Mouse (Mus musculus): ENCODE measurements at regions not wholly inside any gene's neighbourhood (a gene's known extent, or its start where the extent isn't known, plus 50 kb on each side); places are given as distances from the start of the nearest gene placed in this dataset.

- no peak for DNase-seq
Observed at GRCm38 (mm10) chr4:94188354-94188753, 368.0 kb upstream of the Gm10306 start.

DNA sequence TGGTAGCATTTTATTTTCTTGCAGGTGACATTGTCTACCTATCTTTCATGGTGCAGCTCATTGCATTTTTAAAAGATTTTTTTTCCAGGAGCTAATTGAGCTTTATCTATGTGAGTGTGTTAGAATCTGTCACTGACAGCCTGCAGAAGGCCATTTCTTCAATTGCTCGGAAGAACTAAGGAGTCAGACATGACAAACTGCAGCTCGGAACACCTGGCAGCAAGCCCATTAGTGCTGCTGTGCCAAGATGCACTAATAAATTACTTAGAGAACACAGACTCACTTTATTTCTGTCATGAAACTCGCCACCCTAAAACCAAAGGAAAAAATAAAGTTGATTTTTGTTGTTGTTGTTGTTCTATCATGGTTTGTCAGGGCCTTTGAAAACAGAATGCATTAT is 367.5 kb upstream of the Gm10306 start:
- peak; percentile 57 for DNase-seq

- no peak for DNase-seq
Observed at GRCm38 (mm10) chr4:94190940-94191339, 365.4 kb upstream of the Gm10306 start.

DNA sequence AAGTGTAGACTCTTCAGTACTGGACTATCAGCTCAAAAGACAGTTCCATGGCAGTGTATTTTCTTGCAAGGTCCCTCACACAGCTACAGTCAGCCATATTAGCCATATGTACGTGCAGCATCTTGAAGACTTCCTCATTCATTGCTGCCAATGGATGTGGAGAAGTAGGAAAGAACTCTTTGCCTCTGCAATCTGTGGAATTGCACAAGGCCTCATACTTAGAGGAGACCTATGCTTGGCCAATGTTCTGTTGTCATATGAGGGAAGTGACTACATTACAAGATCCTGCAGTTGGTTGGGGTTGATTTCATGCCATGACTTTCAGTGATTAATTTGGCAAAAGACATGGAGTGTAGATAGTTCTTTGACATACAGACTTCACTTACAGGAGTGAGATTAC is 340.1 kb upstream of the Gm10306 start:
- no peak for DNase-seq

- no peak for DNase-seq
Observed at GRCm38 (mm10) chr4:94235650-94236206, 320.6 kb upstream of the Gm10306 start.

GRCm38 (mm10) chr4:94256026-94256425 is 300.3 kb upstream of the Gm10306 start:
- DNase-seq, result no peak

GRCm38 (mm10) chr4:94261136-94261535 is 295.2 kb upstream of the Gm10306 start:
- DNase-seq, result no peak

DNA sequence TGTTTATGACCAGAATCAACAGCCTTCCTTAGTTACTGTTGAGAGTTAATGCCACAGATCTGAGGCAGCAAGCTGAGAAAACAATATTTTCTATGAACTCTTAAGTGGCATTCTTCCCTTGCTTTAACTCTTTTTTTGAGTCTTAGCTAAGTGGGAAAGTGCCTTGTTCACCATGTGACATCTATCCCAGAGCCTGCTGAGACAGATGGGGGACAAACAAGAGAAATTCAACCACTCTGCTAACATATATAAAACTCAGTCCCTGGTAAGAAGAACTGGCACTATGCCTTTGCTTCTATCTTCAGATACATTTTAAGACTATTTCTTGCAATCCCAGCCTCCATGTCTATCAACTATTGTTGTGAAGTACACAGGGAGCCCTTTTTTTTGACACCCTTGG is 274.6 kb upstream of the Gm10306 start:
- no peak for DNase-seq

GRCm38 (mm10) chr4:94292150-94292549 is 264.2 kb upstream of the Gm10306 start:
- DNase-seq, result no peak

DNA sequence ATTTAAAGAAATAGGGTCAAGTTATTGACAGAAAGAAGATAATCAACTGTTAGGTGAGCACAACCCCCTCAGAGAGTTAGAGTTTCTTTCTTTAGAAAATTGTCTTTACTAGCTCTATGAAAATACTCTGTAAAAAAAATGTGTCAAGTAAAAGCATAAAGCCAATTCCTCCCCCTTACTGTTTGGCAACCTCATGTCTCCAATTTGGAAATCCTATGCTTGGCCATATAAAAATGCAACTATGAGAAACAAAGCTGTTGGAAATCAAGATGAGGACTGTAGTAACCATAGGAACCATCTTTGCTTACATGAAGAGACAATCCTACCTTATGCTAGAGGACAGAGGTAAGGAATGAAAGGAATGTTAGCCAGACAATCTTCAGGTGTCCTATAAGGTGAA is 239.0 kb upstream of the Gm10306 start:
- DNase-seq, result no peak

- DNase-seq, result no peak
Observed at GRCm38 (mm10) chr4:94326759-94327158, 229.6 kb upstream of the Gm10306 start.

DNA sequence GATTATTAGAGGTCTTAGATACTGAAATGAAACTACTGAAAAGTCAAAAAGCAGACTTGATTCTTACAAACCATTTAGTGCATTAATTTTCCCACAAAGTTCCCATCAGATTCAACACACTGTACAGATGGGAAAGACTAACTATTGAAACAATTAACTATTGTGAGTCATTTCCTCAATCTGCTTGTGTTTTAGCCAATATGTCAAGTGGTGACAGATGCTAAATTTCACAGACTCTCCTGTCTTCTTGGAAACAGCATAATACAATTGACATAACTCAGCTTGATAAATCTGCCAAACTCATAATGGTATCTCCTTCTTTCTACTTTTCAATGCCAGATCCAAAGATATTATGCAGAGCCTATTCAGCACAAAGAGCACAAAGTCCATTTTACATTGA is 213.0 kb upstream of the Gm10306 start:
- DNase-seq, result no peak

GRCm38 (mm10) chr4:94349273-94349672 is 207.1 kb upstream of the Gm10306 start:
- DNase-seq, result no peak

DNA sequence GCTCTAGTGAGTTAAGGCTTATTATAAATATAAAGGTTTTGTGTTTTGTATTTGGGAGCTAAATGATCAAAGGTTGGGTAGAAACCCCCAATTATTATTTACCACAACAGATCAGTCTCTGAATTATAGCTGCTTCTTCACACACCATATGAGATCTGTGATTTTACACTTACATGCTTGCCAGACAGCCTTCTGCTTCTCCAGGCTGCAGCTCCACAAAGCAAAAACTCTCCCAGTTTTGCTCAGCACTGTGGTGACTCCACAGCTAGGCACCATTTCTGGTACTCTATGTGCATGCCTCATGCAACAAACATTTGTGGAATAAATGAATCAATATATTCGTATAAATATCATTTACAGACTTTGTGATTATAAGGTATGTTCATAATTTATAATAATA is 199.4 kb upstream of the Gm10306 start:
- DNase-seq, result no peak

DNA sequence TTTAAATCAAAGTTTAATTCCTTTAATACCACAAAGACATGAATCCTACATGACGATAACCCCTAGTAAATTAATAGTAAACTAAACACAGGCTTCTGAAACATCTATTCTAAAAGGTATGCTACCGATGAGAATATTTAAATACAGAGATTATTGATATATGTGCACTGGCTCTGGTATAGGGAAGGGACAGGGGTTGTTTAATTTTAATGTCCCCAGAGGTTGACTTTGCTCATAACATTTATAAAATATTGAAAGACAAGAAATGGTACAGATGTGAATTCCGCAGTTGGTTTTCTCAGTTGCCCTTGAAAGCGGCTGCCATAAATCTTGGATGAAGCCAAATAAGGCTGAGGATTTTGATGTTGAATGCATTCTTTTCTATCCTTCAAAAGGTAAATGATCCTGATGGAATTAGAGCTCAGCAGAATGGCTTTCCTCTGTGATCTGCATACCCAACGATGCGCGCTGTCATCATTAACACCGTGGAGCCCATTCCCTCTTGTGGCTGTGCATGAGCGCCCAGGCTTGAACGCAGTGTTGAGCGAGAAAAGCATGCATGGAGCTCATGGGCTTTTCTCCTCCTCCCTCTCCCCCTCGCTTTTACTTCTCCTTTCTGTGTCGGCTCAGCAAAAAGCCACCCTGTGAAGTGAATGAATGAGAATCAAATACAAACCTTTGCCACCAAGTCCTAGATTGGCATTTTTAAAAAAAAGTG is 195.4 kb upstream of the Gm10306 start:
- DNase-seq, result no peak

- no peak for DNase-seq
Observed at GRCm38 (mm10) chr4:94361528-94362217, 194.7 kb upstream of the Gm10306 start.

GRCm38 (mm10) chr4:94365375-94365774 is 191.0 kb upstream of the Gm10306 start:
- no peak for DNase-seq

DNA sequence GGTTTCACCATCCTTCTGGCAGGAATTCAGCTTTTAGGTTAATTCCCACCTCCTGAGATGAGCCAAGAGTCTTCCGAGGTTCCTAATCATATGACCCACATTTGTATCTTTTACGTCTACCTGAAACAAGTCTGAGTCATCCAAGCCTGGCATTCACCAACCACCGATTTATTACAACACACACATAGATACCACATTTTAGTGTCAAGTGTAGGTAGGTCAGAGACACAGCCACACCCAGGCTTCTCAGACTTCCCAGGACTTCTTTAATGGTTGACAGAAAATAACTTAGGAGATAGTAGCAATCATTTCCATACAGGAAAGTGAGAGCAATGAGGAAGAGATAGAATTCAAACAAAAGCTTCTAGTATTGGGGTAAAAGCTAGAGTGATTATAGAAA is 189.2 kb upstream of the Gm10306 start:
- no peak for DNase-seq

GRCm38 (mm10) chr4:94370981-94371380 is 185.4 kb upstream of the Gm10306 start:
- DNase-seq, result no peak

DNA sequence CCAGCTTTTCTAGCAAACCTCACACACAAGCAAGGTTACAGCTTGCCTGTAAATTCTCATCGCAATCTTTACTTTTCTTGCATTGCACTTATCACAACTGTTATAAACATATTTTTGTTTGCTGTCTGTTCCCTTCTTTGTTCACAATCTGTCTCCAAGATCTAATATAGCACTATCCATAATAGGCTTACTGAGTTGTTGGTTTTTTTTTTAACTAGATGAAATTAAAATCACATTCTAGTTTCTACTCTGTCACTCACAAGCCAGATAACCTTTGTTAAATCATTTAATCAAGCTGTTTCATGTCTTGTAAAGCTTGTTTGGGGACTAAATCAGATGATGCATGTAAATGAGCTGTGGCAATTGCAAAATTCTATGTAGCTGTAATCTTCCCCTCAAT is 180.1 kb upstream of the Gm10306 start:
- no peak for DNase-seq

GRCm38 (mm10) chr4:94385703-94386102 is 170.6 kb upstream of the Gm10306 start:
- DNase-seq, result no peak

GRCm38 (mm10) chr4:94388317-94388716 is 168.0 kb upstream of the Gm10306 start:
- no peak for DNase-seq

- DNase-seq, result no peak
Observed at GRCm38 (mm10) chr4:94394462-94394861, 161.9 kb upstream of the Gm10306 start.

DNA sequence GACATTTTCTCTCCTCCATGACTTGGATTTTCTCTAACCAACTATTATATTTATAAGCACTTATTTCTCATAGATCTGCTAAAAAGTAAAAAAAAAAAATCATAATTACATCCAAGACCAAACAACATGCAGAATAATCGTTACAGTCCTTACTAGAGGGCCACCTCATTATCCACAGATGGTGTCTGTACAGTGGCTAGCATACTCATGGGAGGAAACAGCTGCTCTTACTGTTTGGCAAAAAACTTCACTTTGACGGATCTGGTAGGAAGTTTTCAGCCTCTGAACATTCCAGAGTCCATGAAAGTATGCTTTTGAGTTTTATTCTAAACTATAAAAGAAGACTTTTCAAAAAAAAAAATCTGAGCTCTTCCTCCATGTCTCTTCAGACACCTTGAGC is 159.1 kb upstream of the Gm10306 start:
- DNase-seq, result no peak
